21 mouse cellular contexts compared by ENCODE assay signal in genomic region chr10:8199816-8200215, GRCm38 (mm10).
"Had no signal": no experiment of that assay in that cellular context is flagged by ENCODE, and none has a peak within 500 bp of the region (broad histone marks: within the 10 kb centered on the region; RNA-seq: fewer than 3 reads in every experiment).

No protein-coding gene starts in this region.

- H3K36me3 ChIP-seq: midbrain, embryonic 10.5 days; midbrain, embryonic 13.5 days; neural tube, embryonic 12.5 days; neural tube, embryonic 15.5 days had no signal

- H3K4me2 ChIP-seq: liver, embryonic 11.5 days; midbrain, embryonic 13.5 days; neural tube, embryonic 12.5 days; neural tube, embryonic 15.5 days had no signal

- H3K4me3 ChIP-seq: layer of hippocampus, adult 2 months; megakaryocyte, embryonic 14.5 days; midbrain, embryonic 10.5 days; midbrain, embryonic 13.5 days; neural tube, embryonic 12.5 days; neural tube, embryonic 15.5 days had no signal

- H3K9me3 ChIP-seq: megakaryocyte, embryonic 14.5 days; midbrain, embryonic 10.5 days; midbrain, embryonic 13.5 days; neural tube, embryonic 12.5 days; neural tube, embryonic 15.5 days had no signal

- H3K4me1 ChIP-seq: midbrain, embryonic 13.5 days; neural tube, embryonic 12.5 days had no signal

- H3K27me3 ChIP-seq: midbrain, embryonic 13.5 days; neural tube, embryonic 12.5 days; neural tube, embryonic 15.5 days had no signal

- H3K27ac ChIP-seq: kidney, postnatal 0 days; layer of hippocampus, adult 2 months; liver, embryonic 14.5 days; midbrain, embryonic 10.5 days; midbrain, embryonic 13.5 days; neural tube, embryonic 12.5 days; neural tube, embryonic 15.5 days; stomach, postnatal 0 days had no signal

- ATAC-seq: liver, postnatal 0 days; midbrain, embryonic 13.5 days had no signal

- DNase-seq: kidney, adult 2 months; kidney, postnatal 25 days; layer of hippocampus, adult 9-11 months; liver, postnatal 0 days; lung, postnatal 36 days; right cerebral cortex, adult 18-20 months; right cerebral cortex, postnatal 14 days; right cerebral cortex, postnatal 4 days; thymus, adult 2 months; thymus, postnatal 14 days; thymus, postnatal 4 days had no signal

- H3K9ac ChIP-seq: liver, embryonic 14.5 days; liver, postnatal 0 days; midbrain, embryonic 13.5 days; neural tube, embryonic 12.5 days; neural tube, embryonic 15.5 days had no signal
